Mouse (Mus musculus) bone marrow, adult 2 months (tissue): ENCODE measurements at regions not wholly inside any gene's neighbourhood (a gene's known extent, or its start where the extent isn't known, plus 50 kb on each side); places are given as distances from the start of the nearest gene placed in this dataset.

Source experiments
- H3K27ac ChIP-seq: fragments of 200-500 bp; 2 replicates; pipeline ENCODE4 v1.5.1; 2012; ENCODE audit warnings: low read depth, mild to moderate bottlenecking, control low read depth, inconsistent platforms, low read length; ENCODE audit not compliant: control insufficient read depth, poor library complexity, insufficient read depth
- H3K4me1 ChIP-seq: fragments of 200-500 bp; 2 replicates; pipeline ENCODE4 v1.6.1; 2011; ENCODE audit warnings: low read length; ENCODE audit not compliant: control insufficient read depth, insufficient read depth
- H3K4me3 ChIP-seq: fragments of 200-500 bp; replicated peaks from 2 replicates; pipeline ENCODE3; 2011; ENCODE audit warnings: mild to moderate bottlenecking, low read depth, low read length, control low read depth; ENCODE audit not compliant: control insufficient read depth
- CTCF ChIP-seq: fragments of 200-500 bp; IDR thresholded peaks from 2 replicates; pipeline ENCODE4 v1.5.1; 2011; ENCODE audit warnings: low read length, control low read depth; ENCODE audit not compliant: control insufficient read depth, insufficient read depth
- POLR2A ChIP-seq: fragments of 200-500 bp; IDR thresholded peaks from 2 replicates; pipeline ENCODE4 v1.6.1; 2011; ENCODE audit warnings: low read depth, mild to moderate bottlenecking, control low read depth, low read length, borderline replicate concordance; ENCODE audit not compliant: control insufficient read depth
- WGBS: fragments of 180-500 bp; shearing (Covaris S2); methylation state at CpG from one replicate; pipeline ENCODE4 v1.1.7; 2018; 5-methylcytosine and 5-hydroxymethylcytosine counted together

DNA sequence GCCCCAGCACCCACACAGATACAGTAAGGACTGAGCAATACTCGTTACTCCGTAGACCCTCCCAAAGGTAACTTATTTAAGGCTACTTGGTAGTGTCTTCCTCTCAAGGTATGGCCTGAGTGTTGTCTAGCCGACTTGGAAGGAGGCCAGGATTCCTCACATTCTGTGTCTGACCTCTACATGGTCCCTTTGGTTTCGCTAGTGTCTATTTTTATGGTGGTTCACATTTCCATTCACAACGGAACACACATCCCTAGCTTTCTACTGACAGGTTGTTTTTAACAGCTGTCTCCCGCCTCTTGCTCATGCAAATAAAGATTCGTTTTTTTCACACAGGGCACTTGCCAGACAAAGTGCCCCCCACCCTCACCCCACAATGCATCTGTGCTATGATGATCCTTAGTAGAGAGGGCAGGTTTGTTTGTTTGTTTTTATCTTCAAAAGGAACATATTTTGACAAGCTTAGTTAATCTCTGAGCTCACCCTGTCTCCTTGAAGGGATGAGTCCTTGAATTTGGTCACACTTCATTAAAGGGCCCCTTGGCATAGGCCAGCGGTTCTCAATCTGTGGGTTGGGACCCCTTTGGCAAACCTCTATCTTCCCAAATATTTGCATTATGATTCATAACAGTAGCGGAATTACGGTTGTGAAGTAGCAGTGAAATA is 52.7 kb downstream of the Phlda1 start:
- 80% methylated on average over 10 of the region's 10 CpGs for WGBS
- Histone ChIP-seq H3K4me1 (peaks cover 1% of the 10 kb centered on the region; the same call in 1 of the 2 replicates), H3K4me3 (no peak overlapping the region), H3K27ac (no peak overlapping the region)
- TF ChIP-seq CTCF (no peak), POLR2A (no peak)

DNA sequence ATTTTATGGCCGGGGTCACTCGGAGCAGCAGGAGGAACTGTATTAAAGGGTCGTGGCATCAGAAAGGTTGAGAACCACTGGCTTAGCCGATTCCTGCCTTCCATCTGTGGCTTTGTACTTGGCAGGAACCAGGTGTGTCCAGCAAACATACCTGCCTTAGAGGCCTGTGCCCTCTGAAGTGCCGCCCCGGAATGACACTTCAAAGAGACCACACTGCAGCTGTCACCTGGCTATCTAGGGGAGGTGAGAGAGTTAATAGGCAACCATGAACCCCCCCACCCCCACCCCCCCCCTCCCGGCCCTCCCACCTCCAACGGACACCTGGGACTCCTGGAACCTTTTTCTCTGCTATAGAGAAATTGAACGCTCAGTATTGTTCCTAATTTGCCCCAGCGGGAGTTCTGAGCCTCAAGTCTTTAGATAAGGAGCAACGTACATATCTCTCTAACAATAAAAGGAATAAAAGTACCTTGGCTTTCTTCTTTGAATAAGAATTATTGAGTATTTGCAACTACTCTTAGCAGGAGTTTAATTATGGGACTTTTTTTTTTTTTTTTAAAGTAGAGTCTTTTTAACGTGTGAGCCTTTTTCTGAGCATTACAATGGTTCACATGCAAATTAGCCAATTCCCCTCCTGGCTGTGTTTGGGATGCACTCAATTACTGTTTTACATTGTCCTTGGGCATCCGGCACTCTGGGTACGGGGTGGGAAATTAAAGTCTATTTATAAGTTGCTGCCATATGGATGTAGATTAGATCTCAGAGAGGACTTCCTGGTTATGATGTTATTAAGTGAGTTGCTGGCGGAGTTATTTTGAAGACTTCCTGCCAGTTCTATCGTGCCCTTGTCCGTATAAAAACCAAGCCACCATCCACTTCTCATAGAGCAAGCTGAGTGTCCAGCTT is 53.5 kb downstream of the Phlda1 start:
- Histone ChIP-seq H3K27ac (no peak overlapping the region), H3K4me1 (peaks cover 1% of the 10 kb centered on the region; the same call in 1 of the 2 replicates), H3K4me3 (no peak overlapping the region)
- TF ChIP-seq POLR2A: no peak
- TF ChIP-seq CTCF: no peak
- WGBS: 46% methylated on average over 17 of the region's 17 CpGs

DNA sequence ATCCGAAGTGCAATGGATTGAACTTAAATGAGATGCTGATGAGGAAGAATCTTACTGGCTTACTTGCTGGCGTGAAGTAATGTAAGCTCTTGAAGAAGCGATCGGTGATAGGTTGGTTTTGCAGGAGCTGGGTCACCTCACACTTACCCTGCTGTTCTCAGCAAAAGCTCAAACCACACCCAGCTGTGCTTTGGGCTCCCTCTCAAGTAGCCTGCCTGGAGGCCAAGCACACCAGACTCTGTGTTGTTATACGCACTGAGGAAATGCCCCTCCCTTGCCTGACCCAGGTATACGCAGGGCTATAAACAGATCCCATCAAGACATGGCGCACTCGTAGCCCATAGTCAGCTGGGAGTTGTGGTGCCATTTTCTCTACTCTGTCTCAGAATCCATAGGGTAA is 56.5 kb downstream of the Phlda1 start:
- TF ChIP-seq CTCF: no peak
- TF ChIP-seq POLR2A: no peak
- no peak overlapping the region for H3K4me3 ChIP-seq
- H3K27ac ChIP-seq: no peak overlapping the region
- WGBS: 89% methylated on average over 8 of the region's 8 CpGs
- no peaks in the 10 kb centered on the region for H3K4me1 ChIP-seq

DNA sequence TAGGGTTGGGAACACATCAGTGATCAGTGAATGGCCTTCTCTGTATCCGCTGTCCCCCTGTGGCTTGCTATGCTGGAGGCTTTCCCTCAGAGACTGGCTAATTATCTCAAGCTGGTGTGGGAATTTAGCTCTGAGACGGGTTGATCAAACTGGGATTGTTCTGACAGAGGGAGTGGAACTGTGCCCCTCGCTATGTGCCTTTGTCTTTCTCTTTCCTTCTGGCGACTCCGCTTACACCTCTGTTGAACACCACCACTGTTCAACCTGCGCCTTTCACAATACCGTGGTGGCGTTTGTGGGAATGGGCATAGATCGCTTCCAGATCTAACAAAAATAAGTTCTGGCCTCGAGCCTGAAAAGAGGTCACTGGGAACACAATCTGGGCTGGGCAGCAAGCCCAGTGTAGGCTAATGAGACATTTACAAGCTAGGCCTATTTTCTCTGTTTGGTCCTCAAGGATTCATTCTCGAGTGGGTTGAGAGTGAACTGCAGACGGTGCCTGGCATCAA is 60.8 kb downstream of the Phlda1 start:
- no peak overlapping the region for H3K27ac ChIP-seq
- no peak for TF ChIP-seq CTCF
- no peak for TF ChIP-seq POLR2A
- WGBS: 87% methylated on average over 12 of the region's 12 CpGs
- H3K4me1 ChIP-seq: no peaks in the 10 kb centered on the region
- H3K4me3 ChIP-seq: no peak overlapping the region

DNA sequence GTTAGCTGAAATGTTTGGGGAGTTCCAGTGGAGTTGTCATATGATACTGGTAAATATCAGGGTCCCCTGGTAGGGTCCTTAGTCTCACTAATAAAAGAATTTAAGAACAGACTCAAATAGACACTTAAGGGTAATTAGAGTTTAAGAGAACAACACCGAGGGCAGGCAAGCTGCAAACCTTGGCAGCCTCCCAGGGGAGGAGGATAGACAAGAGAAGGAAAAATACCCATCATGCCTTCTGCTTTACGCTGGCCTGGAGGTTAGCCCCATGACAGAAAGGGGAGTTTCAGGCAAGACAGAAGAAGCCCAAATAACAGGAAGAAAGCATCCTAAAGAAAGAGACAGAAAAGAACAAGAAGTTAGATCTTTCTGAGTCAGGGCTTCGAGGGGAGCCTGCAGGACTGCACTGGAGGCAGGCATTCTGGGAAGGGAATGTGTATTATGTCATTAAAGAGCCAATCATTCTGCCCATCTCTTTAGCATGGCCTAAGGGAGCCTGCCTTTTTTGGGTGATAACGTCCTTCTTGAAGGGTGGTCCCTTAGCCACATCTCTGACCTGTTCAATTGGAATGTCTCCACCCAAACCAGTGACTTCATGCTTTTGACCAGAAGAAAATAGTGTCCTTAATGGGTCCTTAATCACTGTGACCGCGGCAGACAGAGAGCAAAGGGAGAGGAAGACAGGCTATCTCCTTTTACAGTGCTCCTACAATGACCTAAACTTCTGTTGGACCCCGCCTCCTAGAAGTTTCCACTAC is 64.6 kb downstream of the Phlda1 start:
- H3K4me1 ChIP-seq: peaks cover 1% of the 10 kb centered on the region; the same call in 1 of the 2 replicates
- no peak overlapping the region for H3K4me3 ChIP-seq
- TF ChIP-seq POLR2A (no peak), CTCF (no peak)
- no peak overlapping the region for H3K27ac ChIP-seq
- WGBS: 68% methylated on average over 7 of the region's 7 CpGs

DNA sequence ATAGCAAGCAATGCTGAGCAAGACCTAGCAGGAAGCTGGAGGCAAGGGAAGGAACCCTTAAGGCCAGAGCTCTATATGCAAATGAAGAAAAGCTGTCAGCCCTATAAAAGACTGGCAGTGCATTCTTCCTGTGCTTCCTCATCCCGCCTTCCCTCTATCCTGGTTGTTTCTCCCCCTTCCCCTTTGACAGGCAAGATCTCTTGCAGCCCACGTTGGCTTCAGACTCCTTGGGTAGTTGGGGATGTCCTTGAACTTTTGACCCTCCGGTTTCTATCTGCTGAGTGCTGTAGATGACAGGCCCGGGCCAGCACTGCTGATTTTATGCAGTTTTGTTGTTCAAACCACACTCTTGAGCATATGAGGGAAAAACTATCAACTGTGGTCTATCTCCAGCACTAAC is 68.1 kb downstream of the Phlda1 start:
- H3K27ac ChIP-seq: no peak overlapping the region
- peaks cover 3% of the 10 kb centered on the region for H3K4me1 ChIP-seq
- 64% methylated on average over 4 of the region's 4 CpGs for WGBS
- H3K4me3 ChIP-seq: no peak overlapping the region
- TF ChIP-seq CTCF: no peak

DNA sequence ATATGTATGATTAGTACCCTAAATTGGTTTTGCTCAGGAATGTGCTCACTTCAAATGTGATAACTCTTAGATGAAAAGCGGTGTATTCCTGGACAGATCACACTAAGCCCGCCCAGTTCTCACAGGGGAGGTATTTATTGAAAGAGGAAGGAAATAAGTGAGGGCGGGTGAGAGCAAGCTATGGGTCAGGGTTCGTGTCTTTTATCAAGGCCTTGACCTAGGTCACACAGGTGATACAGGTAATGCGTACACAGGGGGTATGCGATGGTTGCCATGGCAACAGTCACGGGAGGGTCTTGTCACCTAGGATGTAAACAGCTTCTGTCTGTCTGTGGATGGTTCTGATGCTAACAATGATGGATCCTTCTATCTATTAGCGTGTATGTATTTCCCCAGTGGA is 68.7 kb downstream of the Phlda1 start:
- 35% methylated on average over 8 of the region's 8 CpGs for WGBS
- TF ChIP-seq POLR2A: no peak
- TF ChIP-seq CTCF: no peak
- peaks cover 3% of the 10 kb centered on the region for H3K4me1 ChIP-seq

DNA sequence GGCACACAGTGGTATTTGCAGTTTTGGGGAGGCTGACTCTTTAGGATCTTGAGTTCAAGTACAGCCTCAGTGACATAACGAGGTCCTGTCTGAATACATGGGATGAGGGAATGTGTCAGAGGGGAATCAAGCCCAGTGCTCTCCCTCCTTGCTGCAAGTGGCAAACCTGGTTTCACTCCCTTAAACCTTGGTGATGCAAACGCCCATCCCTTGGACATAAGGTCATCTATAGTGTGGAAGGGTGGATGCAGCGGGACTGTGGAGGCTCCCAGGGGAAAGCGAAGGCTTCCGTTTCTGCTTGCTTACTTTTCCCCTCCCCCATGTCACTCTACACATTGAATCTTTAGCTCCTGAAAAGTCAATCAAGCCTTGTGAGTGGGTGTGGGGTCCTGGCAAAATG is 69.2 kb downstream of the Phlda1 start:
- Histone ChIP-seq H3K27ac (no peak overlapping the region), H3K4me1 (peaks cover 3% of the 10 kb centered on the region), H3K4me3 (no peak overlapping the region)
- whole genome bisulfite sequencing: 74% methylated on average over 5 of the region's 5 CpGs
- TF ChIP-seq CTCF (no peak), POLR2A (no peak)

More for the DNA sequence above, 68.7 kb downstream of the Phlda1 start:
- H3K4me3 ChIP-seq: no peak overlapping the region
- no peak overlapping the region for H3K27ac ChIP-seq
